Mouse (Mus musculus) CH12.LX (cell line): ENCODE results near the gene Hipk2. TPM values are rescaled to one million over a fixed set of nuclear protein-coding genes. Genes with fewer than 3 reads are reported as not detected.

Experiments
- DNase-seq: peaks from one replicate; pipeline ENCODE4 v3.0.0-alpha.2; 2013; ENCODE audit errors: extremely low read depth
- H3K27ac ChIP-seq: 2 replicates; pipeline ENCODE4 v1.5.1; 2012; ENCODE audit warnings: low read depth, mild to moderate bottlenecking, control low read depth, moderate library complexity; ENCODE audit not compliant: insufficient read depth
- H3K27me3 ChIP-seq: replicated peaks from 2 replicates; pipeline ENCODE3; 2012; ENCODE audit warnings: inconsistent platforms
- H3K36me3 ChIP-seq, 2 experiments: replicated peaks in 1 of 2; 2 replicates each; pipeline versions ENCODE3 to v1.6.1; 2012; ENCODE audit warnings: inconsistent platforms in 1 of 2, low read length in 1 of 2, mild to moderate bottlenecking in 1 of 2, mixed read lengths in 1 of 2, moderate library complexity in 1 of 2; ENCODE audit not compliant: control insufficient read depth in 1 of 2, insufficient read depth in 1 of 2
- H3K4me1 ChIP-seq, 2 experiments: 2 replicates each; pipeline ENCODE4 v1.6.1; 2012; ENCODE audit warnings: inconsistent platforms in 1 of 2, moderate library complexity in 1 of 2; ENCODE audit not compliant: insufficient read depth in 2 of 2, control insufficient read depth in 1 of 2
- H3K4me2 ChIP-seq: 2 replicates; pipeline ENCODE4 v1.6.1; 2012; ENCODE audit warnings: low read depth, mild to moderate bottlenecking, control low read depth; ENCODE audit not compliant: poor library complexity, insufficient read depth, severe bottlenecking
- H3K4me3 ChIP-seq, 3 experiments: fragments of 150-350 bp in 1 of 3; sonication (generic) in 1 of 3; replicated peaks in 1 of 3; 2 replicates each; pipeline versions ENCODE3 to v1.5.1; 2011 to 2012; ENCODE audit warnings: low read depth in 2 of 3, low read length in 2 of 3, mild to moderate bottlenecking in 2 of 3, moderate library complexity in 2 of 3, control low read depth in 1 of 3, improper control_type of control experiment in 1 of 3, inconsistent platforms in 1 of 3, mixed read lengths in 1 of 3; ENCODE audit not compliant: poor library complexity in 1 of 3
- H3K79me2 ChIP-seq: replicated peaks from 2 replicates; pipeline ENCODE4 v1.6.1; 2012; ENCODE audit warnings: mild to moderate bottlenecking, moderate library complexity; ENCODE audit not compliant: control insufficient read depth, poor library complexity, insufficient read depth, severe bottlenecking; ENCODE audit errors: extremely low read depth
- H3K9ac ChIP-seq: 2 replicates; pipeline ENCODE4 v1.6.1; 2012; ENCODE audit warnings: low read depth, mild to moderate bottlenecking, control low read depth, moderate library complexity; ENCODE audit not compliant: insufficient read depth
- H3K9me3 ChIP-seq: replicated peaks from 2 replicates; pipeline ENCODE3; 2012; ENCODE audit warnings: low read length, inconsistent platforms, mixed read lengths
- CHD1 ChIP-seq: IDR thresholded peaks from 2 replicates; pipeline ENCODE4 v1.6.1; 2012; ENCODE audit warnings: low read depth, low read length, improper control_type of control experiment, inconsistent platforms
- CHD2 ChIP-seq: IDR thresholded peaks from 2 replicates; pipeline ENCODE4 v1.6.1; 2011; ENCODE audit warnings: low read length, improper control_type of control experiment
- CTCF ChIP-seq, 2 experiments: IDR thresholded peaks in 1 of 2; conservative IDR thresholded peaks in 1 of 2; 2 replicates each; pipeline ENCODE4 v1.5.1; 2011 to 2012; ENCODE audit warnings: low read depth in 2 of 2, low read length in 2 of 2, improper control_type of control experiment in 1 of 2, inconsistent platforms in 1 of 2, mild to moderate bottlenecking in 1 of 2, moderate library complexity in 1 of 2
- E2F4 ChIP-seq: IDR thresholded peaks from 2 replicates; pipeline ENCODE4 v1.6.1; 2011; ENCODE audit warnings: low read depth, low read length, improper control_type of control experiment; ENCODE audit not compliant: insufficient replicate concordance
- KAT2A ChIP-seq: IDR thresholded peaks from 2 replicates; pipeline ENCODE4 v1.6.1; 2012; ENCODE audit warnings: low read length, improper control_type of control experiment, inconsistent platforms; ENCODE audit not compliant: insufficient replicate concordance
- NELFE ChIP-seq: IDR thresholded peaks from 2 replicates; pipeline ENCODE4 v1.6.1; 2011; ENCODE audit warnings: low read depth, low read length, improper control_type of control experiment
- NRF1 ChIP-seq: IDR thresholded peaks from 2 replicates; pipeline ENCODE4 v1.6.1; 2014; ENCODE audit warnings: low read depth, mild to moderate bottlenecking, inconsistent platforms, low read length, improper control_type of control experiment, moderate library complexity
- POLR2AphosphoS2 ChIP-seq: IDR thresholded peaks from 2 replicates; pipeline ENCODE4 v1.6.1; 2011; ENCODE audit warnings: low read depth, low read length, improper control_type of control experiment
- RAD21 ChIP-seq: IDR thresholded peaks from 2 replicates; pipeline ENCODE4 v1.6.1; 2011; ENCODE audit warnings: low read depth, mild to moderate bottlenecking, low read length, improper control_type of control experiment, moderate library complexity
- TCF12 ChIP-seq: IDR thresholded peaks from 2 replicates; pipeline ENCODE4 v1.6.1; 2014; ENCODE audit warnings: low read depth, mild to moderate bottlenecking, inconsistent platforms, low read length, improper control_type of control experiment
- USF1 ChIP-seq: IDR thresholded peaks from 2 replicates; pipeline ENCODE4 v1.6.1; 2014; ENCODE audit warnings: low read depth, mild to moderate bottlenecking, inconsistent platforms, low read length, improper control_type of control experiment
- ZC3H11A ChIP-seq: IDR thresholded peaks from 2 replicates; pipeline ENCODE4 v1.6.1; 2012; ENCODE audit warnings: low read depth, mild to moderate bottlenecking, inconsistent platforms, low read length, improper control_type of control experiment
- ZKSCAN1 ChIP-seq: IDR thresholded peaks from 2 replicates; pipeline ENCODE4 v1.6.1; 2012; ENCODE audit warnings: low read depth, inconsistent platforms, low read length, improper control_type of control experiment, borderline replicate concordance
- ZNF384 ChIP-seq: IDR thresholded peaks from 2 replicates; pipeline ENCODE4 v1.6.1; 2012; ENCODE audit warnings: low read depth, low read length, improper control_type of control experiment, inconsistent platforms
- dilution Hi-C: fragments of 300-500 bp; cut with MboI; formaldehyde crosslinking; loops from 2 replicates; pipeline ENCODE4 v1.14.3; 2020; ENCODE audit warnings: low sequenced_read_pairs; ENCODE audit not compliant: extremely low pct_unique_long_range_greater_than_20kb, extremely low pct_ligation_motif_present
- in situ Hi-C: fragments of 300-500 bp; cut with MboI; formaldehyde crosslinking; loops from 3 replicates; pipeline ENCODE4 v1.14.3; 2019; ENCODE audit warnings: low sequenced_read_pairs, low pct_ligation_motif_present, low pct_unique_long_range_greater_than_20kb, mixed read lengths
- polyA plus RNA-seq: library from polyadenylated mRNA; unstranded; fragments of >175 nt; gene quantifications from 2 replicates; pipeline ENCODE4 v1.2.1, GENCODE M21; 2012; ENCODE audit warnings: low read depth; ENCODE audit not compliant: insufficient read length
- total RNA-seq, 2 experiments: library from RNA; depleted of rRNA; stranded (reverse); fragments of 300-350 nt in 1 of 2; fragments of >200 nt in 1 of 2; gene quantifications; 2 replicates each; pipeline ENCODE4 v1.2.3; 2012 to 2014

Gene Hipk2
- total and polyA plus RNA-seq, 3 experiments: 1.6 to 5.3 (median 2.6) TPM

- no peaks in the 10 kb centered on the region for H3K36me3 ChIP-seq
- no peaks in the 10 kb centered on the region for H3K79me2 ChIP-seq
- no peaks in the 10 kb centered on the region for H3K9me3 ChIP-seq
- peaks cover 0 to 17% of the 10 kb centered on the region in 2 experiments; a peak in 2 of 4 replicates for H3K4me1 ChIP-seq
- no peak for DNase-seq
- H3K4me2 ChIP-seq: no peak overlapping the region
- no peak overlapping the region for H3K27ac ChIP-seq
- TF ChIP-seq CTCF (conservative IDR thresholded peaks at IDR 0.05 in 1 of 2, IDR thresholded peaks at IDR 0.05 in 1 of 2; ENCODE audit: low read depth in 2 of 2, low read length in 2 of 2) (no peak), E2F4 (no peak), TCF12 (no peak), NELFE (no peak), KAT2A (no peak), NRF1 (no peak)
- in situ Hi-C loops: no loop called here
- H3K9ac ChIP-seq: no peak overlapping the region
- H3K27me3 ChIP-seq: peaks cover 13% of the 10 kb centered on the region
- dilution Hi-C loops: no loop called here
- no peak overlapping the region for H3K4me3 ChIP-seq
Observed at GRCm38 (mm10) chr6:38885132-38885531, 9.2 kb upstream of the Hipk2 start.

GRCm38 (mm10) chr6:38884482-38884881 lies 8.5 kb upstream of the Hipk2 start:
- H3K9ac ChIP-seq: no peak overlapping the region
- no peaks in the 10 kb centered on the region for H3K36me3 ChIP-seq
- H3K27ac ChIP-seq: no peak overlapping the region
- dilution Hi-C loops (no loop called here), in situ Hi-C loops (no loop called here)
- no peak for DNase-seq
- peaks cover 20% of the 10 kb centered on the region for H3K27me3 ChIP-seq
- peaks cover 0 to 17% of the 10 kb centered on the region in 2 experiments; a peak in 2 of 4 replicates for H3K4me1 ChIP-seq
- H3K79me2 ChIP-seq: no peaks in the 10 kb centered on the region
- no peak for TF ChIP-seq USF1
- no peak overlapping the region for H3K4me2 ChIP-seq
- H3K9me3 ChIP-seq: no peaks in the 10 kb centered on the region
- H3K4me3 ChIP-seq: no peak overlapping the region

GRCm38 (mm10) chr6:38882728-38883171 lies 6.8 kb upstream of the Hipk2 start:
- Histone ChIP-seq H3K9ac (no peak overlapping the region), H3K27me3 (peaks cover 36% of the 10 kb centered on the region), H3K9me3 (peaks cover 2% of the 10 kb centered on the region), H3K27ac (no peak overlapping the region), H3K36me3 (no peaks in the 10 kb centered on the region), H3K79me2 (no peaks in the 10 kb centered on the region), H3K4me1 (peaks cover 0 to 17% of the 10 kb centered on the region in 2 experiments; a peak in 2 of 4 replicates), H3K4me3 (no peak overlapping the region), H3K4me2 (no peak overlapping the region)
- TF ChIP-seq POLR2AphosphoS2: no peak
- no peak for TF ChIP-seq ZKSCAN1
- no peak for TF ChIP-seq E2F4
- TF ChIP-seq CHD2: no peak
- no peak for TF ChIP-seq KAT2A
- no peak for TF ChIP-seq CHD1
- TF ChIP-seq ZC3H11A: no peak
- no peak for TF ChIP-seq RAD21
- no peak for TF ChIP-seq ZNF384
- in situ Hi-C loops (no loop called here), dilution Hi-C loops (no loop called here)
- peak; percentile 28 for DNase-seq
